Mouse (Mus musculus) adrenal gland (tissue): Measurements from ENCODE around the gene Rars.
"Not testable (repeated sequence)": the region's sequence is repeated elsewhere in the genome, so short reads cannot be mapped to it uniquely, and the experiment has no call there.

ENCODE experiments used
- intact Hi-C: fragments of 180-260 bp; cut with DNase I; formaldehyde crosslinking; loops from one replicate; pipeline ENCODE4 v1.15.1; 2025
- long read RNA-seq, 2 experiments: library from polyadenylated mRNA; unstranded; transcript quantifications; one replicate each; pipeline ENCODE4 v2.0.0; 2020; ENCODE audit warnings: borderline replicate concordance in 1 of 2; ENCODE audit not compliant: insufficient replicate concordance in 1 of 2

The Rars gene
- long read RNA-seq, experiment 1, transcript Rars-201 (15 exons, 2,109 nt) = major isoform, 42 of 47 reads
- long read RNA-seq, experiment 1, partial matches to known transcripts = 4 of 47 reads
- long read RNA-seq, experiment 1, other reads (novel, unspliced or antisense) = 1 of 47 reads
- long read RNA-seq, experiment 2, transcript Rars-201 (15 exons, 2,109 nt) = major isoform, 38 of 47 reads
- long read RNA-seq, experiment 2, partial matches to known transcripts = 5 of 47 reads
- long read RNA-seq, experiment 2, other reads (novel, unspliced or antisense) = 4 of 47 reads

DNA sequence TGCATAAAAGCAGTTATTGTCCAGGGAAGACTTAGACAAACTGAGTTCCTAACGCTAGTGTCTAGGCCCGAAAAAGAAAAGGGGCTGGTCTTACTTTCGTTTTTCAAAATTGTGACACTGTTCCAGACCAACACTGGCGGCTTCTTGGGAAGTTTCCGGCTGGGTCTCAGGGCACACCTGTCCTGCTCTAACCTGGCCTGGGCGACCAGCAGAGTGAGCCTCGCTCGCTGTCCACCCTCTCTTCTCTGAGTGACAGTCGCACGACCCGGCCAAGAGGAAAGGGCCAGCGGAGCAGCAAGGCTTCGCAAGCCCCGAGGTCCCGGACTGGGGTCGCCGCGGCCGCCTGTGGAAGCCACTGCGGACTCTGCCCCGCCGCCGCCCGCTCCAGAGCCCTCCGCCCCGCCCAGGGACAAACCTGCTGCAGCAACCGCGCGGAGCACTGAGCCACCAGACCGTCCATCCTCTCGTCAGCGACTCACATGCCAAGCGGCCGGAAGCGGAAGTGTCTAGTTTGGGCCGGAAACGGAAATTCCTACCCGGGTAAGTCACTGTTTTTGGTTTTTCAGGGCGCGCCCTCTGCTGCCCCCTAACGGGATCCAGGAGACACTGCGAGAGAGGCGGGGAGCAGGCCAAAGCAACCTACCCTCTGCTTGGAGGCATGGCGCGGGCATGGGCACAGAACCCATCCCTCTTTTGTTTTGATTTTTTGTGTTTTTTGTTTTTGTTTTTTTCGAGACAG lies at the start of gene Rars:
Gene Rars (minus strand): TSS at position 485 of the 739 bp plus-strand sequence.
- intact Hi-C loops = loop anchor here (5.0 kb wide), 1 partner anchor 168 kb away; no protein-coding TSS in a partner anchor

DNA sequence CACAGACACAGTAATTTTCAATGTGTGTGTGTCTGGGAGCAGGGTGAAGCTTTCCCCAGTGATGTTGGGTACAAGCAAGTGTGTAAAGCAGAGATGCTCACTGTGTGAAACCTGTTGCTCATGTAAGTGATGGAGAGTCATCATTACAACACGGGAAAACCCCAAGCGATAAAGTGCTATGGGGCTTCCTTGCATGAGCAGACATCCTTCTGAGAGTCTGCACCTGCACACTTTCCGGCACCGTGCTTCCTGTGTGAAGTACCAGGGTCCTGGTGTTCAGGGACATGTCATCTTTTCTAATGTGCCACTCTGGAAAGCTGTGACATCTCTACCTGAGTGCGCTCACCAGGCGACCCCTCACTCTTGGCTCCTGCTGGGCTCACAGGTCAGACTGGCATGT lies 48.5 kb upstream of the Rars start:
- intact Hi-C loops = no loop called here

DNA sequence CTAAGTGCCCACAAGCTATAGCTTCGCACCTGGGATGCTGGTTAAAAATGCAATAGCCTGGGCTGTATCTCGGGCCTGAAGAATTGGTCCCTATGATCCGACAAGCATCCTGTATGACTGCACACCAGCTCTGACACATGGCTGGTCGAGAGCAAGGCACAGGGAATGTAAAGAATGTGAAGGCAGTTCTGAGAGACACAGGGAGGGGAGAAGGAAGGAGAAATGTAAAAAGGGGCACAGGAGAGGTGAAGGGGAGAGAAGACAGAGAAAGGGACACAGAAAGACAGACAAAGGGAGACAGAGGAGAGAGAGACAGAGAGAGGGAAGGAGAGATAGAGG lies 44.2 kb upstream of the Rars start:
- intact Hi-C loops = no loop called here

DNA sequence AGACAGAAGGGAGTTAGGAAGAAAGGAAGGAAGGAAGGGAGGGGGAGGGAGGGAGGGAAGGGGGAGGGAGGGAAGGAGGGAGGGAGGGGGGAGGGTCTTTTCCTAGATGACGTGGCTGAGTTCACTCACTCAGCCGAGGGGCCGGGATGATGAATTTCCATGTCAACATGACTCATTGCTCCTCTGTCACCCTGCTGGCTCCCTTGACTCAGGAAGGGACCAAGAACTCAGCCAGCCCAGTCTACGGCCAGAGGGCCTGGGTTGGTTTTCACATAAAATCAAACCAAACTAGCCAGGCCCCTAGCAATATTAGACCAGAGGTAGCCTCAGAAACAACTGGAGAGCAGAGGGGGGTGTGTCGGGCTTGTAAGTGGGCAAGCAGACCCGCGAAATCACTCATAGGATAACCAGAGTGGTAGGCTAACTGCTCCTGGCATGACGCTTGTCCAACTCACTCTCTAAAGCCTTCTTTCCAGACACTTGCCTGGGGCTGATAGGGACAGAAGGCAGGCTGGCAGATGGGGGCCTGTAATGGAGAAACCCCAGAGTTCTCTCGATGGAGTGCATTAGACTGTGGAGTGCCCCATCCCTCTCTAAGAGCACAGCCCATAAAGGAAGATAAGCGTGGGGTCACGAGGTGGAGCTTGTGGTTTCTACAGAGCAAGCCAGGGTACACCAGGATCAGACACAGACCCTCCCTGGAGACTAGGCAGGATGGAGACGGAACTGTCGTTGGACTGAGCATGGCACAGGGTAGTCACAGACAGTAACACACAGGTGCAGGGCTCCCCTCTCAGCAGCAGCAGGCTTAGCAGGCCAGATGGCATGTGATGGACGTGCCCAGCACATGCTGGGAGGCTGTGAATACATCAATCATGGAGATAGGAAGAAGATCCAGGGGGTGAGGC lies 43.6 kb upstream of the Rars start:
- intact Hi-C loops = no loop called here

DNA sequence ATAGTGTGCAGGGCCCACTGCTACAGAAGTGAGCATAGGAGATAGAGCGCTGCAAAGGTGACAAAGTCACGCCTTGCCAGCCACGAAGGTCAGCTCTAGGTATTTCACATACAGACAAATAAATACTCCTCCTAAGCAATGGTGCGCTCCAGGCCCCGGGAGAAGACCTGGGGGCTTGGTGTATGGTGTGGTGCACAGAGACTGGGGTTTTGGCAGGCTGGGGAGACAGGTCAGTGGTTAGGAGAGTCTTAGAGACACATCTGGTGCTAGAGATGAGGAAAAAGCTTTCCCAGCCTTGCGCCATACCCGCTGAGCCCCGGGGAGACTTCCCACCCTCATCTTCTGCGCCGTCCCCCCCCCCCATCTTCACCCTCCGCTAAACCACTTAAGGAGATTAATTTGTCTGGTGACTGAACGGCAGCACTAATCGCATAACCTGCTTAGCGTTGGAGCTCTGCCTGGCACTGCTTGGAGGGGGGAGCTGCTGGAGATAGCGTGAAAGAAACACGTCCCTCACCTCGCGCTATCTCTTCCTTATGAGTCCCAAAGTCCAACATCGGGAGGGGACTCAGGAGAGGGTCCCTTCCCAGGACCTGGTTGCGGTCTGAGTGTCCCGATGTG lies 39.4 kb upstream of the Rars start:
- intact Hi-C loops = no loop called here

DNA sequence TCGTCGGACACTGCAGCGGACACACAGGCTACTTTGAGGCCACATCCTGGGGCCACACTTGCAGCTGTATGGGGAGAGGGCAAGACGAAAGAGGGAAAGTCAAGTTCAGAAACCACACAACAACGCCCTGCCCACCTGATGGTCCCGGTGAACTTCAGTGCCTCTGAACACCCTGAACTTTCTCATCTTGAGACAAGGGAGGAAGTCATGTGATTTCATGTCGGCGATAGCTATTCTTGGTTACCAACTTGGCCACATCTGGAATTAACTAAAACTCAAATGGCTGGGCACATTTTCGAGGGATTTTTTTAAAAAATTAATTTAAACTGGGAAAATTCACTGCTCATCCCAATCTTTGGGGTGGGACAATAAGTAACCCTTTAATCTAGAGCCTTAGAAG lies 36.7 kb upstream of the Rars start:
- intact Hi-C loops = no loop called here

DNA sequence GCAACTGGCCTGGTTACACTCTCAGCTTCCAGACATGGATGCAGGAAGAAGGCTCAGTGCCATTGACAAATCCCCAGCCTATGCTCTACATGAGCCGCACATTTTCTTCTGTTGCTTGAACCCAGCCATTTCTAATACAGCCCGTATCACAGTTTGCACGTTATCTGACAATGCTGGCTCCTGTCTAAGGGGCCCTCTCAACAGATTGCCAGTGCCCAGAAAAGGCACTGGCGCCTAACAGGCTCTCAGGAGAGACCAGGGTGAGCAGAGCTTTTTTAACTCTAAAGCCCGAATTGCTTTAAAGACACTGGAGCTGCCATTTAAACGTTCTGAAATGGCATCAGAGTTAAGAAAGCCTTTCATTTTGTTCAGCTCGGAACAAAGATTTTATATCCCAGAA lies 31.8 kb upstream of the Rars start:
- intact Hi-C loops = no loop called here

DNA sequence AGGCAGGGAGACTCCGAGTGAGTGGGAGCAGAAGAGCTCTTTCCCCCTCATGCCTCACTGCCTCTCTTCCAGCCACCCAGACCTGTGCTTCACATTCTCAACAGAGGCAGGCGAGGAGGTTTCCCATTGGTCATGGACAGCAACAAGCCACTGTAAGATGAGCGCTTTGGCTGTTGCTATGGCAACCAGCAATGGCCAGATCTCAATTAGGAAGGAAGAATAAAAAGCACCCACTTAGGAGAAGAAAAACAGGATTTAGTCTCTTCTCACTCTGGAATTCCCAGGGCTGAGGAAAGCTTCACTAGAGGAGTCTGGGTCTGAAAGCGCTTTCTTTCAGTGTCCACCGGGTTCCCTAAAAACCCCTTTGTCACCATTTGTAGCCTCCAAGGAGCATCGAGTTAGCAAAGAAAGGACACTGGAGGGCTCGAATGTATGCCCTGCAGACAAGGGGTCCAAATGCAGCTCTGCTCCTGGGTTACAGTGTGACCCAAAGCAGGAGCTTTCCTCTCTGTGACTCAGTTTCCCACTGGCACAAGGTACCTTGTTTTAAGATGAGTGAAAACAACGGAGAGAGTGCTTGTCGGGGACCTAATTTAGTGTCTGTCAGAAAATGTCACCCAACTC lies 30.8 kb upstream of the Rars start:
- intact Hi-C loops = no loop called here

DNA sequence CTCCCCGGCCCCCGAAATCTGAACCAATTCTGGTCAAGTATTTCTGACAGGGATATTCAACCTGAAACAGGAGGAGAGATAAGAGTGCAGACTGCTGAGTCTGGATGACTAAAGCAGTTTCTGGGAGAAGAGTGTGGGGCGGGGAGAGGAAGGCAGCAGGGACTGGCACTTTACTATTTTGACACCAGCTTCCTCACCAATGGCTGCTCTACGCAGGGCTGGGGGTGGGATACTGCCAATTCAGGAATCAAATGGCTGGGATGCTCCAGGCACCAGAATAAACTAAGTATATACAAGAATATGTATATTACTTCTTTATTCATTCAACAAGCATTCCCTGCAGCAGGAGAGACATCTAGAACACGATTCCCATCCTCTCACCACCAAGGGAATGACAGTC lies 29.3 kb upstream of the Rars start:
- intact Hi-C loops = no loop called here

DNA sequence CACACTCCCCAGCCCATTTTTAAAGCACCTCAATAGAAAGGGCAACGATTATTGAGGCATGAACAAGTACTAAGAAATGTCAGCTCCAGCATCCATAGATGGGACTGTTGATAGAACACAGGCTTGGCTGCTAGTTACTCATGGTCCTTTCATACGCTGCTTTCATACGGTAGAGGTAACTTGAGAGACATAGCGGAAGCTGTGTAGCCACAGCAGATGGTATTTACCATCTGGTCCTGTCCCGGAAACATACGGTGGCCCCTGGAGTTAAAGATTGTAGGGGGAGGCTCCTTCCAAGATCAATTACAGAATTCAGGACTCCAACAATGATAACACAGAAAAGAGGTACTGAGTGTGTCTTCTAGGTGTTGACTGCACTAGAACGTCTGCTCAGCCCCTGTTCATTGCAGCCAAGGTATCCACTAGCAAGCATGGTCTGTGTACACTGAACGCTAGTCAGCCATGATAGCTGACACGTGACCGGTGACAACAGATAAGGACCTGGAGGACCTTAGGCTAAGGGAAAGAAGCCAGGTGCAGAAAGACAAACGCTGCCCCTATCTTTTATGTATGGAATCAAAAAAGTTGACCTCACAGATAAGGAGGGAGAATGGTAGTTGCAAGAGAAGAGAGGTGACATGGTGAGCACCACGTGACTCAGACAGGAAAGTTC lies 23.2 kb upstream of the Rars start:
- intact Hi-C loops = no loop called here

DNA sequence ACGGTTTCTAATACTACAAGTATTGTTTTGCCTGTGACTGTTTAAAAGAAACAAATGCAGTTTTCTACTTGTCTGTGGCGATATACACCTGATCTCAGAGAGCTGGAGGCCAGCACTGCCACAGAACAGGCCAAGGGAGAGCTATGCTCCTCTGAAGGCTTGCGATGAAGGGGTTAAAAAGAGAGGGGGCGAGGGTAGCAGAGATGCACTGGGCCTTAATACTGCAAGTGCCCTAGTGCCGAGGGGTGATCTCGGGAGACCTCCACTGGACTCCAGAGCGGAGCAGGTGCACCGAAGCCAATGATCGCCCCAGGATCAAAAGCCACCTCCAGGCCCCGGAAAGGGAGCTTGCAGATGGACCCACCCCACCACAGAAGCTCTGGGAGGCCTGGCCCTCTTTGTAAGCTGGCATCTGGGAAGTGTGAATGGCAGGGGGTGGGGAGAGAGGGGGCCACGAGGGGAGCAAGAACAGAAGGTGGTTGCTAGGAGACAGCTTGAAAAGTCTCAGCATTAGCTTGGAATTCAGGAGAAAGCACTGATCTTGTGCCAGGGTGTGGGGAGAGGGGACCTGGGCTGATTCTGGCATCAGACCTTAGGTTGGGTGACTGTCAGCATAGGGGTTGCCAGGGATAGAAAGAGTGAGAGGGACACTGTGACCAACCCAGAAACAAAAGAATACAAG lies 22.2 kb upstream of the Rars start:
- intact Hi-C loops = no loop called here

DNA sequence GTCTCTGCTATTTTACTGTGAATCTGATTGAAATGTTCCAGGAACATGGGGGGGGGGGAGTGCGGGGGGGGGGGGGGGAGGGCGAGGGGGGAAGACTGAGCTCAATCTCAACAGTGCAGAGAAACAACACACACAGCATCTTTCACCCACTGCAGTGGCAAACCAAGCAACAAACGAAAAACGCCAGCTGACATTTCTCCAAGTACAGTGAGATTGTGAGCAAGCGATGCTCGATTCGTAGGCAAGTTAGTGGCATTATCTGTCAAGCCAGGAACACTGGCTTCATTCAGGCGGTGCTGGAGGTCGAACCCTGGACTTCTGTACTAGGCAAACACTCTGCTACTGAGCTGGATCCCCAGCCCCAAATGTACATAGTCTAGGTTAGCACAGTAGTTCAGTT lies 21.3 kb upstream of the Rars start:
- intact Hi-C loops = no loop called here

DNA sequence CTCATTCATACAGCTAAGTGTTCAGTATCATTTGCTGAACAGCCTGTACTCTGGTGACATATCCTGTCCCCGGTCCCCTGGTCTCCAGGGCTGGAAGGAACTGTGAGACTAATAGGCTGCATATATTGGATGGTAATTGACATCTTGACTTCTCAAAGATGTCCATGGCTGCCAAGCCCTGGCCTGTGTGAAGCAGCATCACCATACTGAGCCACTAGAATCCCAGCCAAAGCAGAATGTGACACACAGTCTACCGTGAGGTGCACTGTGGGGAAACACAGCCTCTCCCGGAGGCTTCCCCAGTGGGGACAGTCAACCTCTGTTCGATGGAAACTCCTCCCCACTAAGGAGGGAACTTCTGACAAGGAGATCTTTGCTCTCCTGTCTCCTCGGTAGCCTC lies 20.6 kb upstream of the Rars start:
- intact Hi-C loops = no loop called here

DNA sequence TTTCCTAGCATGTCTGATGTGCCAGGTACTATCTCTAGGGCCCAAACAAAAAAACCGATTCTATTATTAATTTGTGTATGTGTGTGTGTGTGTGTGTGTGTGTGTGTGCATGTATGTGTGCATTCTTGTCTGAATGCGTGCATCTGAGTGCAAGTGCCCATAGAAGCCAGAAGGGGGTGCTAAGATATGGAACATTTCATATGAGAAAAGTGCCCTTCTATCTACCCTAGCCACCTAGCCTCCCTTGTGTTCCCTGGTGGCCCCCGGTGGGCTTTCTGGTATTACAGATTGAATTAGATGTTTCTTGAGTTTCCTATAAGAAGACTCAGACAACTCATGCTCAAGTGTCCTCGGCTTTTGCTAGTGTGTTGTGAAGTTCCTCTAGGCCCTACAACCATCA lies 19.3 kb upstream of the Rars start:
- intact Hi-C loops = no loop called here

DNA sequence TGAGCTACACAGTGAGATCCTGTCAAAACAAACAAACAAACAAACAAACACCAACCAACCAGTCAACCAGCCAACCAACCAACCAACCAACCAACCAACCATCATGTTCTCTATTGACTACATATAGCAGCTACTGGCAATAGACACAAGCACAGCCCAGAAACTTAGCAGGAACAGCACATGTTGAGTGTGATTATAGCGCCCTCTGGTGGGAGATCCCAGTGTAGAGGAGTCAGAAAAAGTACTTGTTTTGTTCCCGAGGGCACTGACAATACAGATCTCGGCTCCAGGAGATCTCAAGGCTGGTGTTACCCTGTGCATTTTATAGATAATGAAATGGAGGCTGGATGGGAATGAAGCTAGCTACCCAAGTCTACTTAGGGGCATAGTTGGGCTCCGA lies 18.4 kb upstream of the Rars start:
- intact Hi-C loops = no loop called here

DNA sequence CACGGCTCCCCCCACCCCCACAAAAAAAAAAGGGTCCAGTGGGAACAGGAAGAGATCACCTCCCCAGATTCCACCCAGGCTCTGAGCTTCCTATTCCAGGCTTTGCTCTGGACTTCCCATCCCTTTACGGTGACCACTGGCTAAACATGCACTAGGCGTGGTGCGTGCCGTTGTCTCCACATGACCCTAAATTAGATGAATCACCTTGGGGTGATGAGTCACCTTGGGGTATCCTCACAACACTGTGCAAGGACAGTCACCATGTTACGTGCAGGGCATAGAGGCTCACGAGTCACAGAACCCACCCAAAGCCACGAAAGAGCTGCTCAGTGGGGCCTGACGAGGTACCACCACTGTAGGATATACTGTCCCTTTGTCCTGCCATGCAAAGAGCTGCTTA lies 10.0 kb upstream of the Rars start:
- intact Hi-C loops = no loop called here

DNA sequence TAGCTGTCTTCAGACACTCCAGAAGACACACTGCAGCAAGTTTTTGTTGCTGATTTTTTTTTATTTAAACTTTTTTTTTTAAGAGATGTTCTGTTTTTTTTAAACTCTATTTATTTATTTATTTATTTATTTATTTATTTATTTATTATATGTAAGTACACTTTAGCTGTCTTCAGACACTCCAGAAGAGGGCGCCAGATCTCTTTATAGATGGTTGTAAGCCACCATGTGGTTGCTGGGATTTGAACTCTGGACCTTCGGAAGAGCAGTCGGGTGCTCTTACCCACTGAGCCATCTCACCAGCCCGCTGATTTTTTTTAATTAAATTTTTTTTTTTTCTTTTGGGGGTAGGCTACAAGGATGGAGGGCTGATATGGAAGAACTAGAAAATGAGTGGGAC lies 8.3 kb upstream of the Rars start:
- intact Hi-C loops = not testable (repeated sequence)

DNA sequence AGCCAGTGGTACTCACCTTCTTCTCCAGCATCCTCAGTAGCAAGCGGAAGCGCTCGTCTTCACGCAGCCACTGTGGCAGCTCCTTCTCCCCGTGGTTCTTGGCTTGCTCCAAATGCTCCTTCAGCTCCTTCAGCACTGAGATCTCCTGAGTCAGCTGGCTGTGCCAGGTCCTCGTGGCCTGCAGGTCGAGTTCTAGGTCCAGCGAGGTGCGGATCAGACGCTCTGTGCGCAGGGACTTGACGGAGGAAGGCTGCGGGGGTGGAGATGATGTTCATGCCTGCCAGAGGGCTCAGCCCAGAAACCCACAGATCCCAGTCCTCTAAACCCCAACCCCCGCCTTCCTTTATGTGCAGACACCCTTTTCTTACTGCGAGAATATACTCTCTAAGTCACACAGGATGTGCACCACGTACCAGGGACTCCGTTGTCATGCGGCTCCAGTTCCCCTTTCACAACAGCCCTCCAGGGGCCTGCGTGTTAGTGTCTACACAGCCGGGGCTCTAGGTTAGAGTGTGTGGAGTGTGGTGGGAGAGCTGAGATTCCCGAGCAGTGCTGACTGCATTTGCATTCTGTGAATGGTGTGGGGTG lies 7.5 kb upstream of the Rars start:
- intact Hi-C loops = no loop called here

DNA sequence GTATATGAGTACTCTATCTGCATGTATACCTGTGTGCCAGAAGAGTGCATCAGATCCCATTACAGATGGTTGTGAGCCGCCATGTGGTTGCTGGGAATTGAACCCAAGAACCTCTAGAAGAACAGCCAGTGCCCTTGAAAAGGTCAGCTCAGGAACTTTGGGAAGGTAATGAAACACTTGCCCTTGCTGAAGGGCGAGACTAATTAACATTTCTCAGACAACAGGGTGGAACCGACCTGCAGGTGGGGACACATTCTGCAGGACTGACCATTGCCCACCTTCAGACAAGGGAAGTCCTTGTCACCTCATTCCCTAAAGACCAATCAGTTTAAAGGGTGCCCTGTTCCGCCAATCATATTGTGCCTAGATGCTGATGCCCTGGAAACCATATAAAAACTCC lies 6.5 kb upstream of the Rars start:
- intact Hi-C loops = not testable (repeated sequence)

DNA sequence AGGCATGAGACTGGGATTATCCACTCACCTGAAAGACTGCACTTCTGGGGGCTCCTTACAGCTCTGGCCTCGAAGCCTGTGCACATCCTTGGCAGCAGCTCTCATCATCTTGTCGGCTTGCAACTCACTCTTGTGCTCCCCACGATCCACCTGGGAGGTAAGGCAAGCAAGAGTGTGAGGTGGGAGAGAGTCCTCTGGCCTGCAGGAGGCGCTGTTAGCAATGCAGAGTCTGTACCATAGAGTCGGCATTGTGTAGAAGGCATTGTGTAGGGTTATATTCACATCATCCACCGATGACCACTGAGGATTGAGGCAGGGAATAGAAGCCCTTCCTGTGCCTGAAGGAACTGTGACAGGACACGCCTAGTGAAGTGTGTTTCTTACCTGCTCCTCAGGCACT lies 6.0 kb upstream of the Rars start:
- intact Hi-C loops = no loop called here
